Mouse (Mus musculus) granulocyte monocyte progenitor cell, adult 5-6 weeks (primary cell): ENCODE data around the gene Pnkd. TPM values are rescaled to one million over a fixed set of nuclear protein-coding genes. Genes with fewer than 3 reads are reported as not detected.

Experiments
- ATAC-seq: replicated peaks from 2 replicates; pipeline ENCODE4 v1.8.0; 2016; ENCODE audit warnings: mild to moderate bottlenecking, moderate TSS enrichment, inconsistent platforms; ENCODE audit not compliant: poor library complexity, severe bottlenecking
- total RNA-seq, 2 experiments: library from RNA; stranded (forward) in 1 of 2; stranded (reverse) in 1 of 2; fragments of 200-712, 200-1000 nt in 1 of 2; fragments of >200 nt in 1 of 2; fragmentation: Nextera tagmentation in 1 of 2; gene quantifications; 2 replicates each; pipeline ENCODE4 v1.2.3; 2014 to 2017

The Pnkd gene
- total RNA-seq, 2 experiments from 2014 or later: 14.1 to 49.8 TPM

- ATAC-seq: peak; percentile 76
These were observed 96.9 kb downstream of the Pnkd start for GRCm38 (mm10) chr1:74381588-74382021.

- no peak for ATAC-seq
These were observed 98.7 kb downstream of the Pnkd start for GRCm38 (mm10) chr1:74383385-74383784.

- ATAC-seq: no peak
These were observed 99.8 kb downstream of the Pnkd start for GRCm38 (mm10) chr1:74384525-74384924.

GRCm38 (mm10) chr1:74385064-74385463 is 100.3 kb downstream of the Pnkd start:
- no peak for ATAC-seq

GRCm38 (mm10) chr1:74385531-74385930 is 100.8 kb downstream of the Pnkd start:
- ATAC-seq: no peak

GRCm38 (mm10) chr1:74386363-74386713 is 101.6 kb downstream of the Pnkd start:
- ATAC-seq: no peak

- ATAC-seq: peak; percentile 58
These were observed 102.1 kb downstream of the Pnkd start for GRCm38 (mm10) chr1:74386714-74387385.

GRCm38 (mm10) chr1:74387386-74387988 is 102.8 kb downstream of the Pnkd start:
- ATAC-seq: no peak

GRCm38 (mm10) chr1:74388398-74388920 is 103.7 kb downstream of the Pnkd start:
- no peak for ATAC-seq

- ATAC-seq: peak; percentile 31
These were observed 105.1 kb downstream of the Pnkd start for GRCm38 (mm10) chr1:74389831-74390286.

- no peak for ATAC-seq
These were observed 105.7 kb downstream of the Pnkd start for GRCm38 (mm10) chr1:74390287-74390906.

GRCm38 (mm10) chr1:74390924-74391748 is 106.4 kb downstream of the Pnkd start, which contains the start of gene Ctdsp1:
Ctdsp1 (plus strand) TSS chr1:74391509.
- peak; percentile 56 for ATAC-seq

GRCm38 (mm10) chr1:74391844-74392441 is 107.2 kb downstream of the Pnkd start:
- peak; percentile 33 for ATAC-seq

- ATAC-seq: no peak
These were observed 107.8 kb downstream of the Pnkd start for GRCm38 (mm10) chr1:74392446-74392994.

GRCm38 (mm10) chr1:74393010-74393409 is 108.3 kb downstream of the Pnkd start:
- ATAC-seq: no peak

GRCm38 (mm10) chr1:74393697-74394096 is 109.0 kb downstream of the Pnkd start:
- no peak for ATAC-seq

- no peak for ATAC-seq
These were observed 109.6 kb downstream of the Pnkd start for GRCm38 (mm10) chr1:74394311-74394710.

- no peak for ATAC-seq
These were observed 110.1 kb downstream of the Pnkd start for GRCm38 (mm10) chr1:74394858-74395257.

GRCm38 (mm10) chr1:74395290-74395689 is 110.6 kb downstream of the Pnkd start:
- no peak for ATAC-seq
